ENCODE assay signal across 24 mouse cellular contexts in the genomic region with DNA sequence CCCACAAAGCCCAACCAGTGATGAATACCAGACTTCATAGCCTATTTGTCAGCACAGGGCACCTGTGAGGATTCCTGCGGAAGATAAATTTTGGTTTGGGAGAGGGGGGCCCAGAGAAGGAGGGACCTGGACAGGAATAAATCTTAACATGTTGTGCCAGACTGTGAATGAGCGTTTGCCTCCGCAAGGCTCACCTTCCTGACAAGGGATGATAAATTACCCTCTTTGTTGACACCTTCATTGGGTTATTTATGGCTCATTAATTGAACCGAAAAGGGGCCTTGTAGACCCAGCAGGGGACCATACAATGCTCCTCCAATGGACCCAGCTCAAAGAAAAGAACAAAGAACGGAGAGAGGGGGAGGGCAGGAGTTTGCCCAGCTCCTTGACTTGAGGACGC.
DNase-seq lines count a peak whose midpoint lies in the region; ATAC-seq and TF ChIP-seq lines count a peak whose summit lies in the region.
"Had no signal": no experiment of that assay in that cellular context is flagged by ENCODE, and none has a peak within 500 bp of the region (broad histone marks: within the 10 kb centered on the region; RNA-seq: fewer than 3 reads in every experiment).

No protein-coding gene starts in this region.

- no peak overlapping the region for H3K4me3 ChIP-seq in kidney, embryonic 16.5 days (ENCODE audit: low read length)
- H3K4me3 ChIP-seq in hindbrain, postnatal 0 days (ENCODE audit: low read length) = no peak overlapping the region
- no peak overlapping the region for H3K4me3 ChIP-seq in neural tube, embryonic 15.5 days (replicated peaks)
- H3K4me3 ChIP-seq in forebrain, embryonic 12.5 days (replicated peaks) = no peak overlapping the region
- H3K4me3 ChIP-seq: embryonic facial prominence, embryonic 13.5 days; heart, embryonic 15.5 days; midbrain, embryonic 12.5 days; myocyte had no signal

- no peak overlapping the region for H3K27ac ChIP-seq in kidney, embryonic 16.5 days (ENCODE audit: low read length)
- H3K27ac ChIP-seq in hindbrain, postnatal 0 days = no peak overlapping the region
- H3K27ac ChIP-seq in neural tube, embryonic 15.5 days (replicated peaks) = no peak overlapping the region
- H3K27ac ChIP-seq in forebrain, embryonic 12.5 days = no peak overlapping the region
- H3K27ac ChIP-seq: embryonic facial prominence, embryonic 13.5 days; heart, embryonic 15.5 days; macrophage; midbrain, embryonic 12.5 days had no signal

- 12% methylated on average over 6 of the region's 6 CpGs for WGBS in kidney, embryonic 16.5 days
- 19% methylated on average over 6 of the region's 6 CpGs for WGBS in hindbrain, postnatal 0 days
- WGBS in neural tube, embryonic 15.5 days = 12% methylated on average over 6 of the region's 6 CpGs
- 14% methylated on average over 6 of the region's 6 CpGs for WGBS in forebrain, embryonic 12.5 days

- H3K4me2 ChIP-seq in kidney, embryonic 16.5 days (replicated peaks; ENCODE audit: low read depth, low read length) = no peak overlapping the region
- no peak overlapping the region for H3K4me2 ChIP-seq in hindbrain, postnatal 0 days (ENCODE audit: low read depth, low read length)
- H3K4me2 ChIP-seq in neural tube, embryonic 15.5 days = no peak overlapping the region
- H3K4me2 ChIP-seq in forebrain, embryonic 12.5 days = no peak overlapping the region
- H3K4me2 ChIP-seq: embryonic facial prominence, embryonic 13.5 days; heart, embryonic 15.5 days; liver, embryonic 11.5 days; midbrain, embryonic 12.5 days had no signal

- intact Hi-C loops in left cerebral cortex, postnatal 25 days (cut with DNase I) = loop anchor here (10.0 kb wide), 1 partner anchor 933 kb away; no protein-coding TSS in a partner anchor

- H3K27me3 ChIP-seq in kidney, embryonic 16.5 days (ENCODE audit: insufficient read depth, low read length) = no peaks in the 10 kb centered on the region
- no peaks in the 10 kb centered on the region for H3K27me3 ChIP-seq in hindbrain, postnatal 0 days (ENCODE audit: insufficient read depth, low read length)
- H3K27me3 ChIP-seq in neural tube, embryonic 15.5 days (replicated peaks) = no peaks in the 10 kb centered on the region
- H3K27me3 ChIP-seq in forebrain, embryonic 12.5 days = peaks cover 31% of the 10 kb centered on the region
- H3K27me3 ChIP-seq: heart, embryonic 15.5 days had no signal

- peak; percentile 51; the same call in 1 of the 2 replicates for ATAC-seq in kidney, embryonic 16.5 days (ENCODE audit: low FRiP score, low TSS enrichment)
- no peak for ATAC-seq in hindbrain, postnatal 0 days
- ATAC-seq in neural tube, embryonic 15.5 days (ENCODE audit: low FRiP score) = peak; percentile 65; the same call in 1 of the 2 replicates
- no peak for ATAC-seq in forebrain, embryonic 12.5 days (ENCODE audit: low FRiP score)
- ATAC-seq: inflammation-experienced regulatory T-cells, adult 6 months had no signal

- peaks cover 15% of the 10 kb centered on the region for H3K4me1 ChIP-seq in kidney, embryonic 16.5 days (ENCODE audit: insufficient read depth, low read length)
- H3K4me1 ChIP-seq in hindbrain, postnatal 0 days (ENCODE audit: insufficient read depth, low read length) = 0 out of 2 replicates have a peak, but pooled peaks cover 2% of the 10 kb centered on the region
- peaks cover 18% of the 10 kb centered on the region for H3K4me1 ChIP-seq in neural tube, embryonic 15.5 days
- H3K4me1 ChIP-seq in forebrain, embryonic 12.5 days = peaks cover 10% of the 10 kb centered on the region

- no peak for DNase-seq in kidney, adult 11 months
- peak; percentile 61 for DNase-seq in embryo, embryonic 11.5 days (ENCODE audit: low read depth, low spot score)
- peak; percentile 28 for DNase-seq in hindbrain, postnatal 0 days (ENCODE audit: low spot score)
- no peak for DNase-seq in lung, postnatal 36 days
- DNase-seq in left cerebral cortex, postnatal 25 days (ENCODE audit: low spot score in 2 of 2) = no peak
- DNase-seq: adrenal gland, postnatal 14 days; cerebellum, adult 11-12 months; cerebellum, postnatal 25 days; gastrocnemius, postnatal 10 days; heart, adult 18-20 months; kidney, postnatal 10 days; layer of hippocampus, adult 9-11 months; lung, adult 2 months; right cerebral cortex, postnatal 25 days had no signal

- no peak for TF ChIP-seq CTCF in hindbrain, postnatal 0 days (IDR thresholded peaks at IDR 0.05; ENCODE audit: low read depth)

- no peak overlapping the region for H3K9ac ChIP-seq in kidney, embryonic 16.5 days (replicated peaks; ENCODE audit: low read length)
- no peak overlapping the region for H3K9ac ChIP-seq in hindbrain, postnatal 0 days (replicated peaks; ENCODE audit: low read length)
- H3K9ac ChIP-seq in neural tube, embryonic 15.5 days (replicated peaks) = no peak overlapping the region
- H3K9ac ChIP-seq in forebrain, embryonic 12.5 days = no peak overlapping the region
- H3K9ac ChIP-seq: embryonic facial prominence, embryonic 13.5 days; heart, embryonic 15.5 days; midbrain, embryonic 12.5 days had no signal

- H3K9me3 ChIP-seq in kidney, embryonic 16.5 days (ENCODE audit: low read length) = no peaks in the 10 kb centered on the region
- no peaks in the 10 kb centered on the region for H3K9me3 ChIP-seq in hindbrain, postnatal 0 days (ENCODE audit: low read length)
- H3K9me3 ChIP-seq in neural tube, embryonic 15.5 days (replicated peaks) = no peaks in the 10 kb centered on the region
- no peaks in the 10 kb centered on the region for H3K9me3 ChIP-seq in forebrain, embryonic 12.5 days
- H3K9me3 ChIP-seq: embryonic facial prominence, embryonic 13.5 days; heart, embryonic 15.5 days; midbrain, embryonic 12.5 days had no signal

- no peaks in the 10 kb centered on the region for H3K36me3 ChIP-seq in kidney, embryonic 16.5 days (ENCODE audit: insufficient read depth, low read length)
- H3K36me3 ChIP-seq in hindbrain, postnatal 0 days (ENCODE audit: insufficient read depth, low read length) = no peaks in the 10 kb centered on the region
- no peaks in the 10 kb centered on the region for H3K36me3 ChIP-seq in neural tube, embryonic 15.5 days
- no peaks in the 10 kb centered on the region for H3K36me3 ChIP-seq in forebrain, embryonic 12.5 days (replicated peaks)
- H3K36me3 ChIP-seq: embryonic facial prominence, embryonic 13.5 days; heart, embryonic 15.5 days; midbrain, embryonic 12.5 days had no signal

Comparison
In these comparisons a context has a peak if more than half of its experiments do, and no peak if none do; other contexts are left out.
1. ATAC-seq: peak in kidney, embryonic 16.5 days (single experiment) and neural tube, embryonic 15.5 days (single experiment); none in hindbrain, postnatal 0 days (single experiment) and forebrain, embryonic 12.5 days (single experiment).
2. DNase-seq: peak in embryo, embryonic 11.5 days (single experiment) and hindbrain, postnatal 0 days (single experiment); none in kidney, adult 11 months (single experiment), lung, postnatal 36 days (single experiment) and left cerebral cortex, postnatal 25 days (0 of 2).